In the genomic region with DNA sequence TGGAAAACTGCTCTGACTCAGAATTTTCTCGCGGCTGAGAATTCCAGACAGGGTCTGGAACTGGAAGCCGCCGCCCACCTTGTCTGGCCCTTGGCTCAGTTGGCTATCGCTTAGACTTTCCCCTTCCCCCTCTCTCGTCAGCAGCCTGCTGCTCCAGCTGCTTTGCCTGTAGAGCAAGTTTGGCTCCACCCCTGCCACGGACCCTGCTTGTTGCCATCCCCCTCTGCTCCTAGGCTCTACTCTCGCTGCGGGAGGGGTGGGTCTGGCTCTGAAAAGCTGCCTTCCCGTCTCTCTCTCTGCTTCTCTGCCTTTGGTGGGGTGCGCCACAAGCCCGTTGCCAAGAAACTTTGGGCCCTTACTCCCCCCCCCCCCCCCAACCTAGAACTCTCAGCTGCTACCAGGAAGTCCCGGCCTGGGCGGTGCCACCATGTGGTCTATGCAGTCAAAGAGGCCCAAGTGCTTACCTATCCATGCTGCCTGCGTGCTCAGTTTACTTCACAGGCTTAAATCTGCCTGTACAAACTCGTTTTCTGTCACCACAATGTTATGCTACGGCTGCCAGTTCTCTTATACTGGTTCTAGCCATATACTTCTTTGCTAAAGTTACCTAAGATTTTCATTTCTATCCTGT, we compare ENCODE assay signal across 9 mouse cellular contexts. TPM values are rescaled to one million over a fixed set of nuclear protein-coding genes. Genes with fewer than 3 reads are reported as not detected.
DNase-seq lines count a peak whose midpoint lies in the region; ATAC-seq lines count a peak whose summit lies in the region.
"Had no signal": no experiment of that assay in that cellular context is flagged by ENCODE, and none has a peak within 500 bp of the region (broad histone marks: within the 10 kb centered on the region; RNA-seq: fewer than 3 reads in every experiment).

No protein-coding gene starts in this region.

- 4% methylated on average over 17 of the region's 17 CpGs for WGBS in intestine, embryonic 16.5 days
- WGBS in liver, embryonic 16.5 days (ENCODE audit: insufficient replicate concordance): 4% methylated on average over 17 of the region's 17 CpGs
- WGBS in neural tube, embryonic 13.5 days: 11% methylated on average over 17 of the region's 17 CpGs

- H3K4me3 ChIP-seq in intestine, embryonic 16.5 days (ENCODE audit: low read length): peak overlapping the region; percentile 44
- H3K4me3 ChIP-seq in liver, embryonic 16.5 days (ENCODE audit: low read depth, low read length): peak overlapping the region; percentile 29
- peak overlapping the region; percentile 19 for H3K4me3 ChIP-seq in neural tube, embryonic 13.5 days
- H3K4me3 ChIP-seq: erythroblast, embryonic 14.5 days had no signal

- H3K27ac ChIP-seq in intestine, embryonic 16.5 days (ENCODE audit: low read length): no peak overlapping the region
- H3K27ac ChIP-seq in liver, embryonic 16.5 days (ENCODE audit: low read length): no peak overlapping the region
- no peak overlapping the region for H3K27ac ChIP-seq in neural tube, embryonic 13.5 days (replicated peaks)

- H3K9me3 ChIP-seq in intestine, embryonic 16.5 days (ENCODE audit: control insufficient read depth, low read length): no peaks in the 10 kb centered on the region
- no peaks in the 10 kb centered on the region for H3K9me3 ChIP-seq in liver, embryonic 16.5 days (replicated peaks; ENCODE audit: control insufficient read depth, low read length)
- H3K9me3 ChIP-seq in neural tube, embryonic 13.5 days: 0 out of 2 replicates have a peak, but pooled peaks cover 3% of the 10 kb centered on the region

- peak overlapping the region; percentile 55; the same call in 1 of the 2 replicates for H3K9ac ChIP-seq in intestine, embryonic 16.5 days (ENCODE audit: low read depth, low read length)
- no peak overlapping the region for H3K9ac ChIP-seq in liver, embryonic 16.5 days (ENCODE audit: low read depth, low read length)
- no peak overlapping the region for H3K9ac ChIP-seq in neural tube, embryonic 13.5 days

- H3K4me1 ChIP-seq in intestine, embryonic 16.5 days (ENCODE audit: control insufficient read depth, insufficient read depth, low read length): peaks cover 5% of the 10 kb centered on the region; the same call in 1 of the 2 replicates
- no peaks in the 10 kb centered on the region for H3K4me1 ChIP-seq in liver, embryonic 16.5 days (ENCODE audit: control insufficient read depth, low read depth, low read length)
- H3K4me1 ChIP-seq in neural tube, embryonic 13.5 days (replicated peaks): no peaks in the 10 kb centered on the region

- peak; percentile 13 for DNase-seq in adrenal gland, postnatal 10 days
- DNase-seq in adrenal gland, adult 2 months: no peak
- DNase-seq in forelimb bud, embryonic 11.5 days (ENCODE audit: low read depth, low spot score): peak; percentile 81
- DNase-seq in right cerebral cortex, postnatal 36 days (ENCODE audit: low spot score in 2 of 2): no peak
- no peak for DNase-seq in adrenal gland, adult 8-10 months

- peak overlapping the region; percentile 64 for H3K4me2 ChIP-seq in intestine, embryonic 16.5 days (ENCODE audit: low read depth, low read length)
- peak overlapping the region; percentile 46 for H3K4me2 ChIP-seq in liver, embryonic 16.5 days (ENCODE audit: low read depth, low read length)
- peak overlapping the region; percentile 43 for H3K4me2 ChIP-seq in neural tube, embryonic 13.5 days

- ATAC-seq in intestine, embryonic 16.5 days: peak; percentile 93
- ATAC-seq in liver, embryonic 16.5 days (ENCODE audit: low read depth): 0 out of 2 replicates have a peak, but pooled peaks have one; percentile 21
- ATAC-seq in neural tube, embryonic 13.5 days (ENCODE audit: low read depth): no peak

- no peaks in the 10 kb centered on the region for H3K36me3 ChIP-seq in intestine, embryonic 16.5 days (ENCODE audit: control insufficient read depth, insufficient read depth, low read length)
- no peaks in the 10 kb centered on the region for H3K36me3 ChIP-seq in liver, embryonic 16.5 days (ENCODE audit: control insufficient read depth, insufficient read depth)
- H3K36me3 ChIP-seq in neural tube, embryonic 13.5 days: no peaks in the 10 kb centered on the region

- H3K27me3 ChIP-seq in intestine, embryonic 16.5 days (replicated peaks; ENCODE audit: control insufficient read depth, insufficient read depth, low read length): no peaks in the 10 kb centered on the region
- H3K27me3 ChIP-seq in liver, embryonic 16.5 days (ENCODE audit: control insufficient read depth, insufficient read depth, low read depth, low read length): no peaks in the 10 kb centered on the region
- no peaks in the 10 kb centered on the region for H3K27me3 ChIP-seq in neural tube, embryonic 13.5 days

RNA-seq across cellular contexts. Expression of gene Pramef12, which starts 3.7 kb away (rescaled TPM):
- total RNA-seq in adrenal gland, postnatal 10 days (2021): under 1 TPM in 1 of 2 experiments, not detected in 1; 0.12 TPM
- total RNA-seq in adrenal gland, adult 2 months (2021): not detected
- not detected in 2 replicates for polyA plus RNA-seq in adrenal gland, adult 2 months (2012; rRNA removed)
- 0.07 TPM in 1 of 2 replicates, not detected in the other for polyA plus RNA-seq in intestine, embryonic 16.5 days (2015; fragmentation: Nextera tagmentation; extraction: Ambion mirVana)
- polyA plus RNA-seq in liver, embryonic 16.5 days (2015; fragmentation: Nextera tagmentation; extraction: Ambion mirVana): not detected in 2 replicates
- not detected in 2 replicates for polyA plus RNA-seq in neural tube, embryonic 13.5 days (2015; fragmentation: Nextera tagmentation; extraction: Ambion mirVana)
- not detected for total RNA-seq in adrenal gland, adult 8-10 months (2022)
- polyA plus RNA-seq: erythroblast, embryonic 14.5 days had no signal

RNA-seq across cellular contexts. Expression of gene Pramef20, which starts 26.8 kb away (rescaled TPM):
- not detected for total RNA-seq in adrenal gland, postnatal 10 days (2021)
- total RNA-seq in adrenal gland, adult 2 months (2021): not detected
- polyA plus RNA-seq in adrenal gland, adult 2 months (2012; rRNA removed): not detected in 2 replicates
- not detected in 2 replicates for polyA plus RNA-seq in intestine, embryonic 16.5 days (2015; fragmentation: Nextera tagmentation; extraction: Ambion mirVana)
- polyA plus RNA-seq in liver, embryonic 16.5 days (2015; fragmentation: Nextera tagmentation; extraction: Ambion mirVana): not detected in 2 replicates
- not detected in 2 replicates for polyA plus RNA-seq in neural tube, embryonic 13.5 days (2015; fragmentation: Nextera tagmentation; extraction: Ambion mirVana)
- not detected for total RNA-seq in adrenal gland, adult 8-10 months (2022)
- polyA plus RNA-seq: erythroblast, embryonic 14.5 days had no signal

RNA-seq across cellular contexts. Expression of gene 1700012P22Rik, which starts 34.0 kb away (rescaled TPM):
- not detected for total RNA-seq in adrenal gland, postnatal 10 days (2021)
- total RNA-seq in adrenal gland, adult 2 months (2021): not detected
- polyA plus RNA-seq in adrenal gland, adult 2 months (2012; rRNA removed): not detected in 2 replicates
- not detected in 2 replicates for polyA plus RNA-seq in intestine, embryonic 16.5 days (2015; fragmentation: Nextera tagmentation; extraction: Ambion mirVana)
- polyA plus RNA-seq in liver, embryonic 16.5 days (2015; fragmentation: Nextera tagmentation; extraction: Ambion mirVana): not detected in 2 replicates
- not detected in 2 replicates for polyA plus RNA-seq in neural tube, embryonic 13.5 days (2015; fragmentation: Nextera tagmentation; extraction: Ambion mirVana)
- not detected for total RNA-seq in adrenal gland, adult 8-10 months (2022)
- polyA plus RNA-seq: erythroblast, embryonic 14.5 days had no signal

RNA-seq across cellular contexts. Expression of gene Gm13119, which starts 46.8 kb away (rescaled TPM):
- not detected for total RNA-seq in adrenal gland, postnatal 10 days (2021)
- not detected for total RNA-seq in adrenal gland, adult 2 months (2021)
- polyA plus RNA-seq in adrenal gland, adult 2 months (2012; rRNA removed): not detected in 2 replicates
- not detected in 2 replicates for polyA plus RNA-seq in intestine, embryonic 16.5 days (2015; fragmentation: Nextera tagmentation; extraction: Ambion mirVana)
- polyA plus RNA-seq in liver, embryonic 16.5 days (2015; fragmentation: Nextera tagmentation; extraction: Ambion mirVana): not detected in 2 replicates
- polyA plus RNA-seq in neural tube, embryonic 13.5 days (2015; fragmentation: Nextera tagmentation; extraction: Ambion mirVana): not detected in 2 replicates
- total RNA-seq in adrenal gland, adult 8-10 months (2022): not detected
- polyA plus RNA-seq: erythroblast, embryonic 14.5 days had no signal

RNA-seq across cellular contexts. Expression of gene Gm9944, which starts 48.5 kb away (rescaled TPM):
- total RNA-seq in adrenal gland, postnatal 10 days (2021): not detected
- not detected for total RNA-seq in adrenal gland, adult 2 months (2021)
- polyA plus RNA-seq in adrenal gland, adult 2 months (2012; rRNA removed): not detected in 2 replicates
- polyA plus RNA-seq in intestine, embryonic 16.5 days (2015; fragmentation: Nextera tagmentation; extraction: Ambion mirVana): not detected in 2 replicates
- not detected in 2 replicates for polyA plus RNA-seq in liver, embryonic 16.5 days (2015; fragmentation: Nextera tagmentation; extraction: Ambion mirVana)
- polyA plus RNA-seq in neural tube, embryonic 13.5 days (2015; fragmentation: Nextera tagmentation; extraction: Ambion mirVana): not detected in 2 replicates
- not detected for total RNA-seq in adrenal gland, adult 8-10 months (2022)
- polyA plus RNA-seq: erythroblast, embryonic 14.5 days had no signal

Comparison
In these comparisons a context has a peak if more than half of its experiments do, and no peak if none do; other contexts are left out.
1. DNase-seq: peak in adrenal gland, postnatal 10 days (single experiment) and forelimb bud, embryonic 11.5 days (single experiment); none in adrenal gland, adult 2 months (single experiment), right cerebral cortex, postnatal 36 days (0 of 2) and adrenal gland, adult 8-10 months (single experiment).
2. Peak in every context shown above with its lines, with median percentiles within 50 percentile points of each other: H3K4me2 ChIP-seq and H3K4me3 ChIP-seq.